ENCODE assay signal across 10 mouse cellular contexts in the genomic region with DNA sequence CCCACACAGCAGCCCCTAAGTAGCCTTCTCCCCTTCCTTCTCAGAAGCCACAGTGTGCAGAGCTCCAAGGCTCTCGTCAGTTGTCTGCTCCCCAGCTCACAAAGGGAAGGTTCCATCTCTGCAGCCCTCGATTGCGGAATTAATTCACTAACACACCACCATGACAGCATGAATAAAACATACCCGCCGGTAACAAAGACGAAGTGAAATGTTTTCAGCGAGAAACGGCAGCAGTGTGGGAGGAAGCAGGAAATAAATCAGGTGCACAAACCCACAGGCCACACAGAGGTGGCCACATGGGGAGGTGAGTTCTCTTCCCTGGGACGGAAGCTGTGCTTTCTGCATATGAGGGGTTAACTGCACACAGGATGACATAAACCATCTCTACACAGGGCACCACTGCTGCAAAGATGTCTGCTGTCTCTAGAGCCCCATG. TPM values are rescaled to one million over a fixed set of nuclear protein-coding genes. Genes with fewer than 3 reads are reported as not detected.
DNase-seq lines count a peak whose midpoint lies in the region; ATAC-seq lines count a peak whose summit lies in the region.
"Had no signal": no experiment of that assay in that cellular context is flagged by ENCODE, and none has a peak within 500 bp of the region (broad histone marks: within the 10 kb centered on the region; RNA-seq: fewer than 3 reads in every experiment).

No protein-coding gene starts in this region.

- no peaks in the 10 kb centered on the region for H3K27me3 ChIP-seq in kidney, embryonic 14.5 days (ENCODE audit: control insufficient read depth, insufficient read depth, low read length)
- H3K27me3 ChIP-seq in forebrain, embryonic 11.5 days (ENCODE audit: control insufficient read depth, insufficient read depth, low read length): no peaks in the 10 kb centered on the region

- H3K9ac ChIP-seq in kidney, embryonic 14.5 days (ENCODE audit: low read depth, low read length): 0 out of 2 replicates have a peak overlapping the region, but pooled peaks have one; percentile 7
- no peak overlapping the region for H3K9ac ChIP-seq in forebrain, embryonic 11.5 days (ENCODE audit: low read length)

- 0 out of 2 replicates have a peak, but pooled peaks have one; percentile 28 for ATAC-seq in kidney, embryonic 14.5 days (ENCODE audit: low FRiP score, low TSS enrichment)
- ATAC-seq in forebrain, embryonic 11.5 days (replicated peaks; ENCODE audit: low FRiP score): peak; percentile 44; the same call in 1 of the 2 replicates
- peak; percentile 66 for ATAC-seq in megakaryocyte, adult 5-6 weeks (ENCODE audit: poor library complexity, severe bottlenecking)
- peak; percentile 91 for ATAC-seq in neutrophil, adult 5-6 weeks (ENCODE audit: extremely low read depth, insufficient number of reproducible peaks, low FRiP score, poor library complexity, severe bottlenecking)

- no peak overlapping the region; the same call in 1 of the 2 replicates for H3K4me2 ChIP-seq in kidney, embryonic 14.5 days (replicated peaks; ENCODE audit: low read depth, low read length)
- no peak overlapping the region for H3K4me2 ChIP-seq in forebrain, embryonic 11.5 days (ENCODE audit: low read depth, low read length, severe bottlenecking)

- H3K4me1 ChIP-seq in kidney, embryonic 14.5 days (ENCODE audit: control insufficient read depth, insufficient read depth, low read length): no peaks in the 10 kb centered on the region
- no peaks in the 10 kb centered on the region for H3K4me1 ChIP-seq in forebrain, embryonic 11.5 days (replicated peaks; ENCODE audit: control insufficient read depth, insufficient read depth, low read length)

- H3K9me3 ChIP-seq in kidney, embryonic 14.5 days (ENCODE audit: control insufficient read depth, low read length): no peaks in the 10 kb centered on the region
- H3K9me3 ChIP-seq in forebrain, embryonic 11.5 days (ENCODE audit: control insufficient read depth, low read length): no peaks in the 10 kb centered on the region

- H3K4me3 ChIP-seq in kidney, embryonic 14.5 days (ENCODE audit: low read length): no peak overlapping the region
- no peak overlapping the region for H3K4me3 ChIP-seq in forebrain, embryonic 11.5 days (ENCODE audit: low read depth, low read length)

- no peak for DNase-seq in kidney, postnatal 25 days
- DNase-seq in forebrain, embryonic 11.5 days (ENCODE audit: low spot score): no peak
- DNase-seq in cerebellum, adult 11 months: no peak
- no peak for DNase-seq in left cerebral cortex, postnatal 14 days (ENCODE audit: low spot score in 2 of 2)
- no peak for DNase-seq in heart, postnatal 10 days
- DNase-seq: adrenal gland, postnatal 10 days had no signal

- intact Hi-C loops in left cerebral cortex, postnatal 14 days (cut with DNase I): loop anchor here (10.0 kb wide), 1 partner anchor 105 kb away; no protein-coding TSS in a partner anchor
- intact Hi-C loops in heart, postnatal 10 days (cut with DNase I): no loop called here

- 23% methylated on average over 9 of the region's 9 CpGs for WGBS in kidney, embryonic 14.5 days
- 48% methylated on average over 9 of the region's 9 CpGs for WGBS in forebrain, embryonic 11.5 days

- no peaks in the 10 kb centered on the region for H3K36me3 ChIP-seq in kidney, embryonic 14.5 days (ENCODE audit: control insufficient read depth, insufficient read depth, low read length)
- no peaks in the 10 kb centered on the region for H3K36me3 ChIP-seq in forebrain, embryonic 11.5 days (ENCODE audit: control insufficient read depth, insufficient read depth, low read length)

- no peak overlapping the region for H3K27ac ChIP-seq in kidney, embryonic 14.5 days (ENCODE audit: low read depth, low read length)
- H3K27ac ChIP-seq in forebrain, embryonic 11.5 days (ENCODE audit: low read depth, low read length): no peak overlapping the region
- H3K27ac ChIP-seq: macrophage had no signal

RNA-seq across cellular contexts. Expression of gene Prdm2, which starts 6.5 kb away (rescaled TPM):
- polyA plus RNA-seq in kidney, embryonic 14.5 days (2014; fragmentation: Nextera tagmentation; extraction: Ambion mirVana): 11.0 and 15.8 TPM in 2 replicates
- polyA plus RNA-seq in forebrain, embryonic 11.5 days (2014; fragmentation: Nextera tagmentation; extraction: Ambion mirVana): 15.5 and 17.8 TPM in 2 replicates
- 24.4 and 29.6 TPM in 2 replicates for total RNA-seq in megakaryocyte, adult 5-6 weeks (2015)
- 16.3 and 19.1 TPM in 2 replicates for total RNA-seq in megakaryocyte, adult 5-6 weeks (2017)
- total RNA-seq in neutrophil, adult 5-6 weeks (2017): 66.9 and 68.1 TPM in 2 replicates
- 10 to 100 TPM; 31.6 to 34.6 TPM for total RNA-seq in left cerebral cortex, postnatal 14 days (2021)
- total RNA-seq in heart, postnatal 10 days (2021): 10 to 100 TPM; 20.6 to 23.7 TPM

Comparison
In these comparisons a context has a peak if more than half of its experiments do, and no peak if none do; other contexts are left out.
1. ATAC-seq: peak in every context shown above with its lines; median percentile 91 in neutrophil, adult 5-6 weeks; 66 in megakaryocyte, adult 5-6 weeks; 44 in forebrain, embryonic 11.5 days; 28 in kidney, embryonic 14.5 days.